ENCODE assay signal across 11 mouse cellular contexts in the genomic region with DNA sequence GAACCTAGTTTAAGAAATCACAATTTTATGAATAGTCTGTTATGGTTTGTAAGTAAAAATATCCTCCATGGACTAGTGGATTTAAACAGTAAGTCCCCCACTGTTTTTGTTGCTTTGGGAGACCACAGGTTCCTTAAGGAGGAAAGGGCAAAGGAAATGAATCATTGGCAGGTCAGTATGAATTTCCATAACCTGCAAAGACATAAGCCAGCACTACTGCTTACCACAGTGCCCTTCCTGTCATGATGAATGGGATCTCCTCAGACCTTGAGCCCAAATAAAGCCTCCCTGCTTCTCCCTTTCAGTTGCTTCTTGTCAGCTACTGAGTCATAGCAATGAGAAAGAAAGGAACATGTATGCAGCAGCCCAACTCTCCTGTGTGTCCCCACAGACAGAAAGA.
"Had no signal": no experiment of that assay in that cellular context is flagged by ENCODE, and none has a peak within 500 bp of the region (broad histone marks: within the 10 kb centered on the region; RNA-seq: fewer than 3 reads in every experiment).

No protein-coding gene starts in this region.

- H3K27me3 ChIP-seq: lung, embryonic 15.5 days; megakaryocyte, embryonic 14.5 days; midbrain, embryonic 12.5 days had no signal

- H3K9ac ChIP-seq: lung, embryonic 15.5 days; midbrain, embryonic 12.5 days had no signal

- H3K4me3 ChIP-seq: limb, embryonic 10.5 days; lung, embryonic 15.5 days; megakaryocyte, embryonic 14.5 days; midbrain, embryonic 12.5 days had no signal

- DNase-seq: kidney, postnatal 10 days; lung, postnatal 14 days; right cerebral cortex, postnatal 14 days; thymus, postnatal 36 days had no signal

- H3K4me2 ChIP-seq: liver, embryonic 11.5 days; lung, embryonic 15.5 days; midbrain, embryonic 12.5 days had no signal

- H3K4me1 ChIP-seq: limb, embryonic 10.5 days; lung, embryonic 15.5 days; megakaryocyte, embryonic 14.5 days; midbrain, embryonic 12.5 days had no signal

- H3K9me3 ChIP-seq: limb, embryonic 10.5 days; lung, embryonic 15.5 days; midbrain, embryonic 12.5 days had no signal

- H3K36me3 ChIP-seq: limb, embryonic 10.5 days; lung, embryonic 15.5 days; midbrain, embryonic 12.5 days had no signal

- H3K27ac ChIP-seq: limb, embryonic 10.5 days; lung, embryonic 15.5 days; macrophage; midbrain, embryonic 12.5 days had no signal

- ATAC-seq: midbrain, embryonic 16.5 days had no signal
